ENCODE assay signal across 12 mouse cellular contexts in genomic region chr12:73842000-73842675, GRCm38 (mm10). TPM values are rescaled to one million over a fixed set of nuclear protein-coding genes. Genes with fewer than 3 reads are reported as not detected.
DNase-seq lines count a peak whose midpoint lies in the region; ATAC-seq and TF ChIP-seq lines count a peak whose summit lies in the region.
"Had no signal": no experiment of that assay in that cellular context is flagged by ENCODE, and none has a peak within 500 bp of the region (broad histone marks: within the 10 kb centered on the region; RNA-seq: fewer than 3 reads in every experiment).

No protein-coding gene starts in this region.

- TF ChIP-seq CTCF in gastrocnemius, adult 2 months (IDR thresholded peaks at IDR 0.05) = no peak

- intact Hi-C loops in gastrocnemius, adult 2 months (cut with DNase I) = no loop called here

- H3K9ac ChIP-seq in midbrain, embryonic 13.5 days (replicated peaks) = no peak overlapping the region
- H3K9ac ChIP-seq: embryonic facial prominence, embryonic 12.5 days had no signal

- no peaks in the 10 kb centered on the region for H3K9me3 ChIP-seq in heart, embryonic 10.5 days
- no peaks in the 10 kb centered on the region for H3K9me3 ChIP-seq in midbrain, embryonic 13.5 days
- H3K9me3 ChIP-seq: embryonic facial prominence, embryonic 12.5 days had no signal

- WGBS in heart, embryonic 10.5 days = 45% methylated on average over 9 of the region's 9 CpGs
- WGBS in midbrain, embryonic 13.5 days = 80% methylated on average over 9 of the region's 9 CpGs

- 0 out of 2 replicates have a peak overlapping the region, but pooled peaks have one; percentile 5 for H3K4me3 ChIP-seq in heart, embryonic 10.5 days
- H3K4me3 ChIP-seq in gastrocnemius, adult 2 months = no peak overlapping the region
- H3K4me3 ChIP-seq in midbrain, embryonic 13.5 days (replicated peaks) = no peak overlapping the region
- H3K4me3 ChIP-seq: embryonic facial prominence, embryonic 12.5 days had no signal

- no peak overlapping the region for H3K4me2 ChIP-seq in midbrain, embryonic 13.5 days (replicated peaks)
- H3K4me2 ChIP-seq: embryonic facial prominence, embryonic 12.5 days had no signal

- H3K27ac ChIP-seq in heart, embryonic 10.5 days = peak overlapping the region; percentile 52; the same call in 1 of the 2 replicates
- H3K27ac ChIP-seq in gastrocnemius, adult 2 months = no peak overlapping the region
- H3K27ac ChIP-seq in midbrain, embryonic 13.5 days = no peak overlapping the region
- H3K27ac ChIP-seq: embryonic facial prominence, embryonic 12.5 days; kidney, postnatal 0 days; macrophage had no signal

- H3K36me3 ChIP-seq in heart, embryonic 10.5 days = no peaks in the 10 kb centered on the region
- no peaks in the 10 kb centered on the region for H3K36me3 ChIP-seq in midbrain, embryonic 13.5 days
- H3K36me3 ChIP-seq: embryonic facial prominence, embryonic 12.5 days had no signal

- ATAC-seq in monocyte, adult 5-6 weeks (replicated peaks; ENCODE audit: insufficient number of reproducible peaks, low FRiP score, low TSS enrichment, poor library complexity, severe bottlenecking) = 0 out of 2 replicates have a peak, but pooled peaks have one; percentile 22
- ATAC-seq in midbrain, embryonic 13.5 days = no peak
- ATAC-seq in frontal cortex, adult (ENCODE audit: low TSS enrichment) = no peak

- H3K4me1 ChIP-seq in heart, embryonic 10.5 days = peaks cover 6% of the 10 kb centered on the region
- no peaks in the 10 kb centered on the region for H3K4me1 ChIP-seq in midbrain, embryonic 13.5 days (replicated peaks)
- H3K4me1 ChIP-seq: embryonic facial prominence, embryonic 12.5 days had no signal

- H3K27me3 ChIP-seq in heart, embryonic 10.5 days (ENCODE audit: insufficient read depth, poor library complexity, severe bottlenecking) = no peaks in the 10 kb centered on the region
- H3K27me3 ChIP-seq in midbrain, embryonic 13.5 days = no peaks in the 10 kb centered on the region
- H3K27me3 ChIP-seq: embryonic facial prominence, embryonic 12.5 days had no signal

- DNase-seq in heart, embryonic 10.5 days (ENCODE audit: low spot score) = no peak
- DNase-seq in heart, postnatal 4 days = no peak
- DNase-seq in 416B (ENCODE audit: low read depth) (peak; percentile 95), adipocyte (ENCODE audit: low spot score) (peak; percentile 60)
- no peak for DNase-seq in gastrocnemius, adult 2 months
- DNase-seq: left cerebral cortex, postnatal 4 days had no signal

RNA-seq across cellular contexts. Expression of gene Hif1a, which starts 59.0 kb away (rescaled TPM):
- polyA plus RNA-seq in heart, embryonic 10.5 days (2016; fragmentation: Nextera tagmentation; extraction: Ambion mirVana) = 138 and 194 TPM in 2 replicates
- total RNA-seq in heart, postnatal 4 days (2021) = 100 to 1,000 TPM; 151 to 159 TPM
- total RNA-seq in monocyte, adult 5-6 weeks (2017) = 87.0 to 108 TPM (median 106 TPM) in 3 replicates
- total RNA-seq in gastrocnemius, adult 2 months (2021) = 10 to 100 TPM; 15.6 to 16.5 TPM
- polyA plus RNA-seq in midbrain, embryonic 13.5 days (2015; fragmentation: Nextera tagmentation; extraction: Ambion mirVana) = 83.0 and 84.4 TPM in 2 replicates

Comparison
In these comparisons a context has a peak if more than half of its experiments do, and no peak if none do; other contexts are left out.
1. DNase-seq: peak in 416B (single experiment) and adipocyte (single experiment); none in heart, embryonic 10.5 days (single experiment), heart, postnatal 4 days (single experiment) and gastrocnemius, adult 2 months (single experiment).